Mouse (Mus musculus) heart, embryonic 16.5 days (tissue): Measurements from ENCODE around the gene Cebpg. TPM values are rescaled to one million over a fixed set of nuclear protein-coding genes. Genes with fewer than 3 reads are reported as not detected.
A peak's percentile ranks its signal among the peaks of the same experiment; 100 is the strongest.

Experiments used
- ATAC-seq: fragments of 200-750 bp; cut with Nextera tagmentation; replicated peaks from 2 replicates; pipeline ENCODE4 v1.8.0; 2017; ENCODE audit warnings: moderate number of reproducible peaks; ENCODE audit not compliant: insufficient read depth, low FRiP score; ENCODE audit errors: extremely low read depth
- H3K27ac ChIP-seq: fragments of 300-500 bp; sonication (generic); 2 replicates; pipeline ENCODE4 v1.5.1; 2014; ENCODE audit warnings: mild to moderate bottlenecking, low read length, control low read depth, moderate library complexity
- H3K27me3 ChIP-seq: fragments of 300-500 bp; sonication (generic); 2 replicates; pipeline ENCODE4 v1.6.1; 2014; ENCODE audit warnings: low read length, mixed read lengths; ENCODE audit not compliant: control insufficient read depth, insufficient read depth
- H3K36me3 ChIP-seq: fragments of 300-500 bp; sonication (generic); 2 replicates; pipeline ENCODE4 v1.6.1; 2014; ENCODE audit not compliant: control insufficient read depth, insufficient read depth
- H3K4me1 ChIP-seq: fragments of 300-500 bp; sonication (generic); 2 replicates; pipeline ENCODE4 v1.6.1; 2014; ENCODE audit warnings: low read length, mixed read lengths; ENCODE audit not compliant: control insufficient read depth, insufficient read depth
- H3K4me2 ChIP-seq: fragments of 300-500 bp; sonication (generic); 2 replicates; pipeline ENCODE4 v1.6.1; 2014; ENCODE audit warnings: low read depth, mild to moderate bottlenecking, control low read depth, low read length
- H3K4me3 ChIP-seq: fragments of 300-500 bp; sonication (generic); 2 replicates; pipeline ENCODE4 v1.5.1; 2014; ENCODE audit warnings: mild to moderate bottlenecking, control low read depth, low read length
- H3K9ac ChIP-seq: fragments of 300-500 bp; sonication (generic); 2 replicates; pipeline ENCODE4 v1.6.1; 2014; ENCODE audit warnings: low read length, control low read depth
- H3K9me3 ChIP-seq: fragments of 300-500 bp; sonication (generic); replicated peaks from 2 replicates; pipeline ENCODE4 v1.6.1; 2016; ENCODE audit warnings: low read length; ENCODE audit not compliant: control insufficient read depth
- WGBS: fragments of 180-500 bp; shearing (Covaris S2); extraction: QIAGEN DNeasy Blood & Tissue Kit; methylation state at CpG from one replicate; pipeline ENCODE4 v1.1.7; 2014; 5-methylcytosine and 5-hydroxymethylcytosine counted together
- polyA plus RNA-seq: library from polyadenylated mRNA; unstranded; fragments of >200 nt; fragmentation: Nextera tagmentation; extraction: Ambion mirVana; gene quantifications from 2 replicates; pipeline ENCODE4 v1.2.1, GENCODE M21; 2015

Gene Cebpg
- 19.7 and 19.8 TPM in 2 replicates for polyA plus RNA-seq

DNA sequence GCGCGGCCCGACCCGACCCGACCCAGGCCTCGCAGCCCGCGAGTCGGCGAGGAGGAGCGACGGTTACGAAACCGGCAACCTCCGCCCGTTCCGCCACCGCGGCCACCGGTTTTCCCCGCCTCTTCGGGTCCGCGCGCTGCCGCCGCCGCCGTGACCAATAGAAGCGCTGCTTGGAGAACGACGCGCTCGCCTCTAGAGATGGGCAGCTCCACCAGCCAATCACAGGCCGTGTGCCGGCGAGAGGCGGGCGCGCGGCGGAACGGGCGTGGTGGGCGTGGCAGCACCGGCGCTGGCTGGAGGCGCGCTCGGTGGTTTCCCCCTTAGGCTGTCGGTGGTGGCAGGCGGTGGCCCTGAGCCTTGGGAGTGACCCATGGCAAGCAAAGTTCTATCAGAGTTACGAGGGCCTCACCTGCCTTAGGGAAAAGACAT is at the start of gene Cebpg:
Cebpg (minus strand) TSS at position 138 of the 429 bp plus-strand sequence.
- peak; percentile 99 for ATAC-seq
- WGBS, result under 1% methylated on average over 47 of the region's 53 CpGs
- no peaks in the 10 kb centered on the region for H3K36me3 ChIP-seq

DNA sequence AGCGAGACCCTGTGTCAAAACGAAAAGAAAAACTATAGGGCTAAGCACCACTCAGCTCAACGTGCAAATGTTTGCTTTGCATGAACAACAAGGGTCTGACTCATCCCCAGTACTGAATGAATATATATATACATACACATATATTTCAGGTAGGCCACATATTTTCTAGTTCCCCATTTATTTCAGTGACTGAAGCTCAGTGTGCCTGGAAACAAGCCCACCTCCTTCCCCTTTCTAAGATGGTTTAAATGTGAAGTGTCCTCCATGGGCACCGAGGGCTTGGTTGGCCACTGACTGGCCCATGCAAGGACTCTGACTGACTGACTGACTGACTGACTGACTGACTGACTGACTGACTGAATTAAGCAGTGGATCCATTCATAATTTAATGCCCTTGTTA is 43.2 kb upstream of the Cebpg start:
- no peak overlapping the region for H3K4me2 ChIP-seq
- 81% methylated on average over 4 of the region's 4 CpGs for WGBS
- peaks cover 6% of the 10 kb centered on the region; the same call in 1 of the 2 replicates for H3K9me3 ChIP-seq
- H3K4me3 ChIP-seq, result no peak overlapping the region
- H3K27ac ChIP-seq, result no peak overlapping the region
- H3K9ac ChIP-seq, result no peak overlapping the region
- 0 out of 2 replicates have a peak, but pooled peaks cover 4% of the 10 kb centered on the region for H3K4me1 ChIP-seq
- no peak for ATAC-seq
- no peaks in the 10 kb centered on the region for H3K36me3 ChIP-seq
- no peaks in the 10 kb centered on the region for H3K27me3 ChIP-seq

More for the DNA sequence above, at the start of gene Cebpg:
- Histone ChIP-seq H3K9ac (peak within 1 kb of the TSS; percentile 82), H3K9me3 (0 out of 2 replicates have a peak, but pooled peaks cover 2% of the 10 kb centered on the region), H3K4me2 (peak within 1 kb of the TSS; percentile 79), H3K27me3 (no peaks in the 10 kb centered on the region), H3K4me3 (peak within 1 kb of the TSS; percentile 75), H3K27ac (peak within 1 kb of the TSS; percentile 80), H3K4me1 (peaks cover 16% of the 10 kb centered on the region)

DNA sequence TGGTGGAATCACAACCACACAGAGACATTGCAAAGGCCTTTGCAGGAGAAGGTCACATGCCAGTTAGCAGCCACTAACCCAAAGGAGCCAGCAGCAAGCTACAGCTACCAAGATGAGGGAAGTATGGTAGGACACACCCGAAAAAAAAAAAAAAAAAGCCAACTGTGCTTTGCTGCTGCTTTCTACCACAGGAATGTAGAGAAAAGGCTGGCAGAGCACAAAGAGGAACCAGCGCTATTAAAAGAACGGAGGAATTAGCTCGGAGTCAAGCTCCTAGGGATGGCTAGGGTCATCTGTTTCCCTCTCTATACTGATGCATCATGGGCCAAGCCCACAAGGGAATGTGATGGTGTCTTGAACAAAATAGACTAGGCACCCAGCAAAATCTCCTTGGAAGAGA is 42.4 kb upstream of the Cebpg start:
- H3K27me3 ChIP-seq, result no peaks in the 10 kb centered on the region
- ATAC-seq, result no peak
- H3K9me3 ChIP-seq, result peaks cover 6% of the 10 kb centered on the region; the same call in 1 of the 2 replicates
- WGBS, result 47% methylated on average over 4 of the region's 4 CpGs
- H3K9ac ChIP-seq, result no peak overlapping the region
- H3K4me1 ChIP-seq, result 0 out of 2 replicates have a peak, but pooled peaks cover 4% of the 10 kb centered on the region
- no peak overlapping the region for H3K4me3 ChIP-seq
- H3K36me3 ChIP-seq, result no peaks in the 10 kb centered on the region
- no peak overlapping the region for H3K4me2 ChIP-seq
- no peak overlapping the region for H3K27ac ChIP-seq

DNA sequence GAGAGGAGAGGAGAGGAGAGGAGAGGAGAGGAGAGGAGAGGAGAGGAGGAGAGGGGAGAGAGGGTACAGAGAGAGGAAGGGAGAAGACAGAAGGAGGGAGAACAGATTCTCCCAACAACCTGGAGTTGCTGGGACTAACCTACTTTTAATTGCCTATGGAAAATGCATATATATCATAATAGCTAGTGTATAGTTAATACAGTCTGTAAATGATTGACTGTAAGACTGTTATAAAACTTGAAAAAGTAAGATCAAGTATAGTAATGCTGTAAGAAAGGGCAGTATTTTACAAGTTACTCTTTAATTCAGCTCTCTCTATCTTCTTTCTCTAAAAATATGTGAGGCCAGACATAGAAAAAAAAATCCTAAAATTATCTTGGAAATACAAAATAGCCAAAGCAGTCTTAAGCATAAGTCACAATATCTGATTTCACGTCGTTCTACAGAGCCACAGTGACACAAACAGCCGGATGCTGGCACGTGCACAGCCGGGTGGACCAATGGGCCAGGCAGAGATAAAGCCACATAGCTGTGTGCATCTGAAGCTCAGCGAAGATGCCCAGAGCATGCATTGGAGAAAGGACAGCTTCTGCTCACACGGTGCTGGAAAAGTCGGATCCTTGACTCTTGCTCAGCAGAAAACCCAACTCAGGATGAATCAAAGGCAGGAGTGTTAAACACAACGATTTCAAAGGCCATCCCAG is 38.8 kb upstream of the Cebpg start:
- Histone ChIP-seq H3K4me3 (no peak overlapping the region), H3K27ac (no peak overlapping the region), H3K4me1 (0 out of 2 replicates have a peak, but pooled peaks cover 4% of the 10 kb centered on the region), H3K36me3 (no peaks in the 10 kb centered on the region), H3K4me2 (no peak overlapping the region), H3K9ac (no peak overlapping the region), H3K27me3 (no peaks in the 10 kb centered on the region), H3K9me3 (no peaks in the 10 kb centered on the region)
- no peak for ATAC-seq
- WGBS, result 65% methylated on average over 9 of the region's 9 CpGs

DNA sequence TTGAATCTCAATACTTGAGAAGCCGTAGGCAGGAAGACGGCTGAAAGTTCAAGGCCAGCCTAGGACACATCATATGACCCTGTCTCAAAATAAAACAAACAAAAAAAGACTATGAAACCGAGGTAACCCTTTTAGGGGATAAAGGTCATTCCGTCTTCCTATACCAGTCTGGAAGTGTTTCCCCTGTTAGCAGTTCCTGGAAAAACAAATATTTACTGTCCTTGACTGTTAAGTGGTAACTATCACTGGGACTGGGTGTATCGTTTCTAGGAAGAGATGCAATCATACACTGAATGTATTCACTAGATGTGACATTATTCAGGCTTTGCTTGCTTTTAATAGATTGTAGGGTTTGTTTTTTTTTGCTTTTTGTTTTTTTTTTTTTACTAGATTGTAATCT is 34.2 kb upstream of the Cebpg start:
- WGBS, result 72% methylated on average over 5 of the region's 5 CpGs
- no peak overlapping the region for H3K9ac ChIP-seq
- no peak overlapping the region for H3K27ac ChIP-seq
- H3K27me3 ChIP-seq, result peaks cover 4% of the 10 kb centered on the region; the same call in 1 of the 2 replicates
- H3K4me3 ChIP-seq, result no peak overlapping the region
- H3K36me3 ChIP-seq, result no peaks in the 10 kb centered on the region
- no peaks in the 10 kb centered on the region for H3K9me3 ChIP-seq
- ATAC-seq, result no peak
- no peak overlapping the region for H3K4me2 ChIP-seq
- peaks cover 6% of the 10 kb centered on the region for H3K4me1 ChIP-seq

DNA sequence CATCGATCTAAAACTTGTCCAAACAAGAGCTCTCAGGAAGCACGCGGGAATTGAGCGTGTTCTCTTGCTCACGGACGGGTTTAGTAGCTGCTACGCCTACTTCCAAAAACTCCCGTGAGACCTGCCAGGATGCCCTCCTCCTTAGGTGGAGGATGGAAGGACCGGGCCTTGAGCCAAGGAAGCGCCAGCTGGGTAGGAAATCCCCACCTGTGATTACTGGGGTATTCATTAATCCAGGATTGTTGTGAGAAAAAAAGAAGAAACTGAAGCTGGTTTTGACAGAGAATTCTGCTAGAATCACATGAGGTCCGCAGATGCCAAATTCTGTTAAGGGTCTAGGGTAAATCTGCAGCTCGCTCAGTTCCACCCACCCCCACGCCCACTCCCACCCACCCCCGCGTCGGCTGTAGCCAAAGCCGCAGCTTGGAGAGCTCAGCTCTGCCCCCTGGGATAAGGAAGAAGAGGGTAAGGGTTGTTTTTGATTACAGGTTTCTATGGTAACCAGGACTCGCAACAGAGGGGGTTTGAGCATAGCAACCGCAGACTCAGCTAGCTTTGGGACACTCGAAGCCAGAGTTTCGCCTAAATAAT is 30.0 kb upstream of the Cebpg start:
- ATAC-seq, result no peak; the same call in 1 of the 2 replicates
- Histone ChIP-seq H3K27me3 (peaks cover 4% of the 10 kb centered on the region; the same call in 1 of the 2 replicates), H3K36me3 (no peaks in the 10 kb centered on the region), H3K4me1 (peaks cover 8% of the 10 kb centered on the region), H3K9me3 (no peaks in the 10 kb centered on the region), H3K4me2 (peak overlapping the region; percentile 63), H3K9ac (no peak overlapping the region), H3K4me3 (peak overlapping the region; percentile 27), H3K27ac (no peak overlapping the region)
- 3% methylated on average over 21 of the region's 21 CpGs for WGBS

DNA sequence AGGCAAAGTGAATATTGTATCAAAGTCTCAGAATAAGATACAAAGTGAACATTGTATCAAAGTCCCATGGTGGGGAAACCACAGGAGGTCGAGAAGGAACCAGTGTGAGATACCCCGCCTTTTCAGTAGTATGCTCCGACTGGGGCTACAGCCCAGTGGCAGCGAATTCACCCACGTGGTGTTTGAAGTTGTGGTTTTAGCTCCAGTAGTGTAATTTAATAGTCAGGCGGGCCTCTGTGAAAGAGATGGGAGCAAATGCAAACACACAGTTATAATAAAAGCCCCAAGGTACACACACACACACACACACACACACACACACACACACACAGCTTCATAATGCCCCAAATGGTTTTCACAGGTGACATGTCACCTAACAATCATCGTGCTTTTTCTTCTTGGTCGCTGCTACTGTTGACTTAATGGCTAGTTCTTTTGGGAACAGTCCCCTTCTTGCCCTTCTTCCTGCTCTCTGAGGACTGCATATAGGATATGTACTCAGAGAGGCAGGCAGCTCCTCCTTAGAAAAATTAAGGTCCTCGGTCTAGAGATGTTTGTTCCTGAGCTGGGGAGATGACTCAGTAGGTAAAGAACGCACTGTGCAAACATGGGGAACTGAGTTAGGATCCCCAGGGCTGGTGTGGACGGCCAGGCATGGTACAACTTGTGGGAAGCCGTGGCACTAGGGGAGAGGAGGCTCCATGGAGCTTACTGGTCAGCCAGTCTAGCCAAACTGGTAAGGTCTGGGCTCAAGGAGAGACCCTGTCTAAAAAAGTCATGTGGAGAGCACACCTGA is 28.4 kb upstream of the Cebpg start:
- no peak overlapping the region for H3K27ac ChIP-seq
- no peaks in the 10 kb centered on the region for H3K9me3 ChIP-seq
- no peak for ATAC-seq
- 71% methylated on average over 12 of the region's 12 CpGs for WGBS
- H3K4me2 ChIP-seq, result no peak overlapping the region
- H3K27me3 ChIP-seq, result peaks cover 4% of the 10 kb centered on the region; the same call in 1 of the 2 replicates
- H3K4me3 ChIP-seq, result no peak overlapping the region
- H3K4me1 ChIP-seq, result peaks cover 11% of the 10 kb centered on the region
- no peak overlapping the region for H3K9ac ChIP-seq
- no peaks in the 10 kb centered on the region for H3K36me3 ChIP-seq

DNA sequence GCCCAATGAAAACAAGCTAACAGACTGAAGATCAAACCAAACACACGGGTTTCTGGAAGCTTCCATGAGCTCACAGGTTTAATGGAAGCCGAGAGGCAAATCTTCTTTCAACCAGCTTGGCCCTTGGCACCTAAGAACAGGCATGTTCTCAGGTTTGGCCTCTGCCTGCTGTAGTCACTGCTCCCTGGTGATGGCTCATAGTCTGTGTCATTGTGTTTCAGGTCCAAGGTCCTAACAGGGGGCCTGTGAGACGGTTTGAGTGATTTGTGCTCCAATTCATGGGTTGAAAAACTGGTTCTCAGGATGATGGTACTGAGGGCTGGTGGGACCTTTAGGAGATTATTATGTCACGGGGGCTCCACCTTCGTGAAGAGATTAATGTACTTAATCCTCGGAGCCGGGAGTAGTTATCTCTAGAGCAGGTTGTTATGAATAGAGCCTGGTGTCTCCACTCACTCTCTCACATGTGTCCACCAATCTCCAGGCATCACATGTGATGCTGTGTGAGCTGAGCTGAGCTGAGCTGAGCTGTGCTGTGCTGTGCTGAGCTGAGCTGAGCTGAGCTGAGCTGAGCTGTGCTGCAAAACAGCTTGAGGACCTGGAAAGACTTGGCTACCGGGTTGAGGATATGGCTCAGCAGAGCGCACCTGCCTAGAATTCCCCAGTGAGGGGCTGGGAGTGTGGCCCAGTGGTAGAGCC is 25.2 kb upstream of the Cebpg start:
- Histone ChIP-seq H3K27ac (peak overlapping the region; percentile 54), H3K27me3 (peaks cover 4% of the 10 kb centered on the region; the same call in 1 of the 2 replicates), H3K9ac (no peak overlapping the region), H3K9me3 (no peaks in the 10 kb centered on the region), H3K4me1 (peaks cover 9% of the 10 kb centered on the region), H3K36me3 (no peaks in the 10 kb centered on the region), H3K4me3 (no peak overlapping the region), H3K4me2 (peak overlapping the region; percentile 44)
- 64% methylated on average over 9 of the region's 9 CpGs for WGBS
- ATAC-seq, result no peak
